8 mouse cellular contexts compared by ENCODE assay signal in genomic region chr16:49965528-49966250, GRCm38 (mm10).
DNase-seq lines count a peak whose midpoint lies in the region; ATAC-seq lines count a peak whose summit lies in the region.

No protein-coding gene starts in this region.

- H3K4me2 ChIP-seq in forebrain, embryonic 12.5 days = no peak overlapping the region
- H3K4me2 ChIP-seq in neural tube, embryonic 14.5 days (ENCODE audit: low read depth, low read length) = no peak overlapping the region
- H3K4me2 ChIP-seq in neural tube, embryonic 15.5 days = no peak overlapping the region

- no peaks in the 10 kb centered on the region for H3K36me3 ChIP-seq in forebrain, embryonic 12.5 days (replicated peaks)
- H3K36me3 ChIP-seq in forebrain, embryonic 10.5 days (replicated peaks) = no peaks in the 10 kb centered on the region
- H3K36me3 ChIP-seq in neural tube, embryonic 14.5 days (ENCODE audit: control insufficient read depth, insufficient read depth, low read length) = no peaks in the 10 kb centered on the region
- H3K36me3 ChIP-seq in neural tube, embryonic 15.5 days = no peaks in the 10 kb centered on the region

- no peaks in the 10 kb centered on the region for H3K9me3 ChIP-seq in forebrain, embryonic 12.5 days
- H3K9me3 ChIP-seq in forebrain, embryonic 10.5 days = no peaks in the 10 kb centered on the region
- H3K9me3 ChIP-seq in neural tube, embryonic 14.5 days (ENCODE audit: control insufficient read depth, low read length) = no peaks in the 10 kb centered on the region
- H3K9me3 ChIP-seq in neural tube, embryonic 15.5 days (replicated peaks) = no peaks in the 10 kb centered on the region

- no peak for DNase-seq in forebrain, embryonic 10.5 days (ENCODE audit: extremely low spot score, low spot score)
- no peak for DNase-seq in neural tube, embryonic 10.5 days (ENCODE audit: extremely low spot score, low spot score)
- DNase-seq in kidney, postnatal 25 days = peak; percentile 20 to 36
- DNase-seq in gastrocnemius, postnatal 4 days (ENCODE audit: low spot score in 2 of 2) = no peak
- DNase-seq in c-Kit-positive CD71-positive TER-119-positive erythroid progenitor cells, embryonic 14.5 days (ENCODE audit: low spot score) = no peak

- H3K27ac ChIP-seq in forebrain, embryonic 12.5 days = 0 out of 2 replicates have a peak overlapping the region, but pooled peaks have one; percentile 13
- no peak overlapping the region for H3K27ac ChIP-seq in forebrain, embryonic 10.5 days
- no peak overlapping the region for H3K27ac ChIP-seq in neural tube, embryonic 14.5 days (ENCODE audit: low read depth, low read length)
- no peak overlapping the region for H3K27ac ChIP-seq in neural tube, embryonic 15.5 days (replicated peaks)

- ATAC-seq in forebrain, embryonic 12.5 days (ENCODE audit: low FRiP score) = no peak
- peak; percentile 52; the same call in 1 of the 2 replicates for ATAC-seq in neural tube, embryonic 14.5 days (ENCODE audit: low read depth)
- 0 out of 2 replicates have a peak, but pooled peaks have one; percentile 23 for ATAC-seq in neural tube, embryonic 15.5 days (ENCODE audit: low FRiP score)

- H3K4me3 ChIP-seq in forebrain, embryonic 12.5 days (replicated peaks) = no peak overlapping the region
- no peak overlapping the region for H3K4me3 ChIP-seq in forebrain, embryonic 10.5 days
- no peak overlapping the region for H3K4me3 ChIP-seq in neural tube, embryonic 14.5 days (ENCODE audit: low read depth, low read length)
- H3K4me3 ChIP-seq in neural tube, embryonic 15.5 days (replicated peaks) = no peak overlapping the region

- peaks cover 6% of the 10 kb centered on the region; the same call in 1 of the 2 replicates for H3K4me1 ChIP-seq in forebrain, embryonic 12.5 days
- peaks cover 4% of the 10 kb centered on the region; the same call in 1 of the 2 replicates for H3K4me1 ChIP-seq in forebrain, embryonic 10.5 days
- no peaks in the 10 kb centered on the region; the same call in 1 of the 2 replicates for H3K4me1 ChIP-seq in neural tube, embryonic 14.5 days (ENCODE audit: control insufficient read depth, insufficient read depth, low read length)
- H3K4me1 ChIP-seq in neural tube, embryonic 15.5 days = peaks cover 14% of the 10 kb centered on the region; the same call in 1 of the 2 replicates

- no peaks in the 10 kb centered on the region for H3K27me3 ChIP-seq in forebrain, embryonic 12.5 days
- H3K27me3 ChIP-seq in forebrain, embryonic 10.5 days (ENCODE audit: poor library complexity, severe bottlenecking) = no peaks in the 10 kb centered on the region
- H3K27me3 ChIP-seq in neural tube, embryonic 14.5 days (ENCODE audit: control insufficient read depth, insufficient read depth, low read length) = no peaks in the 10 kb centered on the region
- no peaks in the 10 kb centered on the region for H3K27me3 ChIP-seq in neural tube, embryonic 15.5 days (replicated peaks)

- 61% methylated on average over 7 of the region's 7 CpGs for WGBS in forebrain, embryonic 12.5 days
- WGBS in forebrain, embryonic 10.5 days = 81% methylated on average over 7 of the region's 7 CpGs
- whole genome bisulfite sequencing in neural tube, embryonic 14.5 days = 46% methylated on average over 7 of the region's 7 CpGs
- WGBS in neural tube, embryonic 15.5 days = 40% methylated on average over 7 of the region's 7 CpGs

- H3K9ac ChIP-seq in forebrain, embryonic 12.5 days = no peak overlapping the region
- H3K9ac ChIP-seq in neural tube, embryonic 14.5 days (replicated peaks; ENCODE audit: low read depth, low read length) = no peak overlapping the region
- H3K9ac ChIP-seq in neural tube, embryonic 15.5 days (replicated peaks) = no peak overlapping the region

Comparison
In these comparisons a context has a peak if more than half of its experiments do, and no peak if none do; other contexts are left out.
1. DNase-seq: peak in kidney, postnatal 25 days (2 of 2); none in forebrain, embryonic 10.5 days (single experiment), neural tube, embryonic 10.5 days (single experiment), gastrocnemius, postnatal 4 days (0 of 2) and c-Kit-positive CD71-positive TER-119-positive erythroid progenitor cells, embryonic 14.5 days (single experiment).